Mouse (Mus musculus): ENCODE measurements at regions not wholly inside any gene's neighbourhood (a gene's known extent, or its start where the extent isn't known, plus 50 kb on each side); places are given as distances from the start of the nearest gene placed in this dataset.

- H3K27me3 ChIP-seq (replicated peaks; ENCODE audit: control insufficient read depth, insufficient read depth, low read length): no peaks in the 10 kb centered on the region
- no peak overlapping the region for H3K4me2 ChIP-seq (ENCODE audit: low read depth, low read length)
- H3K4me3 ChIP-seq (ENCODE audit: low read length): no peak overlapping the region
- no peak overlapping the region for H3K9ac ChIP-seq (ENCODE audit: low read depth, low read length)
- H3K27ac ChIP-seq (ENCODE audit: low read length): no peak overlapping the region
- no peaks in the 10 kb centered on the region for H3K9me3 ChIP-seq (ENCODE audit: control insufficient read depth, low read length)
- 31% methylated on average over 3 of the region's 3 CpGs for WGBS
- no peak for ATAC-seq
- H3K4me1 ChIP-seq (ENCODE audit: control insufficient read depth, insufficient read depth, low read length): no peaks in the 10 kb centered on the region
- H3K36me3 ChIP-seq (ENCODE audit: control insufficient read depth, insufficient read depth, low read length): no peaks in the 10 kb centered on the region
These were observed 54.6 kb upstream of the C1galt1 start for GRCm38 (mm10) chr6:7790040-7790439.

- Histone ChIP-seq H3K27ac (ENCODE audit: low read length) (peak overlapping the region; percentile 4; the same call in 1 of the 2 replicates), H3K9ac (ENCODE audit: low read depth, low read length) (no peak overlapping the region), H3K36me3 (ENCODE audit: control insufficient read depth, insufficient read depth, low read length) (no peaks in the 10 kb centered on the region), H3K4me2 (ENCODE audit: low read depth, low read length) (no peak overlapping the region), H3K4me1 (ENCODE audit: control insufficient read depth, insufficient read depth, low read length) (no peaks in the 10 kb centered on the region), H3K4me3 (ENCODE audit: low read length) (no peak overlapping the region), H3K9me3 (ENCODE audit: control insufficient read depth, low read length) (no peaks in the 10 kb centered on the region), H3K27me3 (replicated peaks; ENCODE audit: control insufficient read depth, insufficient read depth, low read length) (no peaks in the 10 kb centered on the region)
- no peak for ATAC-seq
- 43% methylated on average over 3 of the region's 3 CpGs for WGBS
These were observed 55.6 kb upstream of the C1galt1 start for GRCm38 (mm10) chr6:7789071-7789470.

- Histone ChIP-seq H3K36me3 (ENCODE audit: control insufficient read depth, insufficient read depth, low read length) (no peaks in the 10 kb centered on the region), H3K4me3 (ENCODE audit: low read length) (no peak overlapping the region), H3K27me3 (replicated peaks; ENCODE audit: control insufficient read depth, insufficient read depth, low read length) (no peaks in the 10 kb centered on the region), H3K9me3 (ENCODE audit: control insufficient read depth, low read length) (no peaks in the 10 kb centered on the region), H3K27ac (ENCODE audit: low read length) (no peak overlapping the region), H3K9ac (ENCODE audit: low read depth, low read length) (no peak overlapping the region), H3K4me2 (ENCODE audit: low read depth, low read length) (no peak overlapping the region), H3K4me1 (ENCODE audit: control insufficient read depth, insufficient read depth, low read length) (no peaks in the 10 kb centered on the region)
- ATAC-seq: no peak
- 35% methylated on average over 4 of the region's 4 CpGs for WGBS
These were observed 59.2 kb upstream of the C1galt1 start for GRCm38 (mm10) chr6:7785407-7785806.

DNA sequence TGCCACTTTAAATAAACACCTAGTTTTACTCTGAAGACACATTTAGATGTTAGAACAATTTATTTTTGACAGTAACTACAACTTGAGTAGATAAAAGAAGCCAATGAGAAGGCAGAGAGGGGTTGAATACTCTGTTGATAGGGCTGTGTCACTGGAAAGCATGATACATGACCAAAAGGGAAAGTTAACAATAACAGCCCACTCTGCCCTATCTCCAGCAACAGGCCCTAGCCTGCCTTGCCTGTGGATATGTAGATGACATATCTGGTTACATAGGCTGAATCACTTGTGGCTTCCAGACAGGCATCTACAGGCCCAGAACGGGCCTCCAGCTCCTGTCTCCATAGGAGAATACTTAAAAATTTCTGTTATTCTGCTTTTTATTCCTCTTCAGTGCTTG is 61.6 kb upstream of the C1galt1 start:
- no peaks in the 10 kb centered on the region for H3K27me3 ChIP-seq (replicated peaks; ENCODE audit: control insufficient read depth, insufficient read depth, low read length)
- WGBS: 70% methylated on average over 1 of the region's 1 CpGs
- no peaks in the 10 kb centered on the region for H3K9me3 ChIP-seq (ENCODE audit: control insufficient read depth, low read length)
- H3K4me1 ChIP-seq (ENCODE audit: control insufficient read depth, insufficient read depth, low read length): no peaks in the 10 kb centered on the region
- no peaks in the 10 kb centered on the region for H3K36me3 ChIP-seq (ENCODE audit: control insufficient read depth, insufficient read depth, low read length)
- H3K4me3 ChIP-seq (ENCODE audit: low read length): no peak overlapping the region
- ATAC-seq: no peak
- H3K27ac ChIP-seq (ENCODE audit: low read length): no peak overlapping the region
- no peak overlapping the region for H3K9ac ChIP-seq (ENCODE audit: low read depth, low read length)
- no peak overlapping the region for H3K4me2 ChIP-seq (ENCODE audit: low read depth, low read length)

DNA sequence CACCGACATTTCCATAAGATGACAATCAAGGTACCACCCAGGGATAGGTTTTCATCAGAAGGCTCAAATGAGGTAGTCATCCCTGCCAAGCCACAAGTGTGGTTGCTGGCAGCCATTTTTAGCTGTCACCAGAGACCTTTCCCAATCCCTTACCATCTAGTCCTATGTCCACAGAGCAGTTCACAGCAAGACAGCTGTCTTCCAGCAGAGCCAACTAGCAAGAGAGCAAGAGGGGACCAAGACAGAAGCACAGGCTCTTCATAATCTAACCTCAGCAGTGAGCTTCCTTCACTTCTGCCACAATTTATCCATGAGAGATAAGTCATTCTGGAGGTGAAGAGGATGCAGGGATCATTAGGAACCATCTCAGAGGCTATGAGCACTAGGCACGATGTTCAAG is 64.7 kb upstream of the C1galt1 start:
- ATAC-seq: no peak
- no peaks in the 10 kb centered on the region for H3K4me1 ChIP-seq (ENCODE audit: control insufficient read depth, insufficient read depth, low read length)
- H3K9me3 ChIP-seq (ENCODE audit: control insufficient read depth, low read length): no peaks in the 10 kb centered on the region
- no peaks in the 10 kb centered on the region for H3K27me3 ChIP-seq (replicated peaks; ENCODE audit: control insufficient read depth, insufficient read depth, low read length)
- H3K4me3 ChIP-seq (ENCODE audit: low read length): no peak overlapping the region
- no peak overlapping the region for H3K27ac ChIP-seq (ENCODE audit: low read length)
- no peaks in the 10 kb centered on the region for H3K36me3 ChIP-seq (ENCODE audit: control insufficient read depth, insufficient read depth, low read length)
- 91% methylated on average over 2 of the region's 2 CpGs for WGBS
- no peak overlapping the region for H3K4me2 ChIP-seq (ENCODE audit: low read depth, low read length)
- no peak overlapping the region for H3K9ac ChIP-seq (ENCODE audit: low read depth, low read length)

GRCm38 (mm10) chr6:7778642-7779404 is 65.8 kb upstream of the C1galt1 start:
- no peaks in the 10 kb centered on the region for H3K27me3 ChIP-seq (replicated peaks; ENCODE audit: control insufficient read depth, insufficient read depth, low read length)
- H3K27ac ChIP-seq (ENCODE audit: low read length): no peak overlapping the region
- ATAC-seq: no peak
- no peak overlapping the region for H3K4me2 ChIP-seq (ENCODE audit: low read depth, low read length)
- WGBS: 27% methylated on average over 7 of the region's 7 CpGs
- H3K4me1 ChIP-seq (ENCODE audit: control insufficient read depth, insufficient read depth, low read length): no peaks in the 10 kb centered on the region
- H3K9me3 ChIP-seq (ENCODE audit: control insufficient read depth, low read length): no peaks in the 10 kb centered on the region
- no peak overlapping the region for H3K9ac ChIP-seq (ENCODE audit: low read depth, low read length)
- no peaks in the 10 kb centered on the region for H3K36me3 ChIP-seq (ENCODE audit: control insufficient read depth, insufficient read depth, low read length)
- no peak overlapping the region for H3K4me3 ChIP-seq (ENCODE audit: low read length)

- Histone ChIP-seq H3K4me2 (ENCODE audit: low read depth, low read length) (no peak overlapping the region), H3K4me1 (ENCODE audit: control insufficient read depth, insufficient read depth, low read length) (no peaks in the 10 kb centered on the region), H3K4me3 (ENCODE audit: low read length) (no peak overlapping the region), H3K27ac (ENCODE audit: low read length) (no peak overlapping the region), H3K27me3 (replicated peaks; ENCODE audit: control insufficient read depth, insufficient read depth, low read length) (no peaks in the 10 kb centered on the region), H3K9ac (ENCODE audit: low read depth, low read length) (no peak overlapping the region), H3K36me3 (ENCODE audit: control insufficient read depth, insufficient read depth, low read length) (no peaks in the 10 kb centered on the region), H3K9me3 (ENCODE audit: control insufficient read depth, low read length) (no peaks in the 10 kb centered on the region)
- ATAC-seq: no peak
These were observed 75.4 kb upstream of the Asns start for GRCm38 (mm10) chr6:7768421-7768820.

GRCm38 (mm10) chr6:7767631-7768030 is 74.6 kb upstream of the Asns start:
- ATAC-seq: no peak
- WGBS: 69% methylated on average over 4 of the region's 4 CpGs
- Histone ChIP-seq H3K4me2 (ENCODE audit: low read depth, low read length) (no peak overlapping the region), H3K9me3 (ENCODE audit: control insufficient read depth, low read length) (no peaks in the 10 kb centered on the region), H3K27ac (ENCODE audit: low read length) (no peak overlapping the region), H3K27me3 (replicated peaks; ENCODE audit: control insufficient read depth, insufficient read depth, low read length) (no peaks in the 10 kb centered on the region), H3K4me1 (ENCODE audit: control insufficient read depth, insufficient read depth, low read length) (no peaks in the 10 kb centered on the region), H3K9ac (ENCODE audit: low read depth, low read length) (no peak overlapping the region), H3K4me3 (ENCODE audit: low read length) (no peak overlapping the region), H3K36me3 (ENCODE audit: control insufficient read depth, insufficient read depth, low read length) (no peaks in the 10 kb centered on the region)

DNA sequence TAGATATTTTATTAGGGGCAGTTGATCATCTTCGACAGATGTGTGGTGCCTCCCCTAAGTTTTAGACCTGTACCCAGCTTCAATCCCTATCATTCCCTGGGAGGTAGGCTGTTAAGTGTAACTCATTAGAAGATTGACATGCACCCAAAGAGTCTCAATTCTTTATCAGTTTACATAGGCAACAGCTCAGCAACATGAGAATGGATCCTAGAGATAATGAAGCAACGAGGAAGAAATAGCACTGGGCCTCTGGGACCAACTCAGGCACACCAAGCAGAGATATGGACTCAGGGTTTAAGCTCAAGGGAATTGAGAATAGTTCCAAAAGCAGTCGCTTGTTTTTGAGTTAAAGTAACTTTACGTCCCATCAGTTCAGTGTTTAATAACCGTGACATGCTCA is 66.3 kb upstream of the Asns start:
- H3K4me3 ChIP-seq (ENCODE audit: low read length): no peak overlapping the region

DNA sequence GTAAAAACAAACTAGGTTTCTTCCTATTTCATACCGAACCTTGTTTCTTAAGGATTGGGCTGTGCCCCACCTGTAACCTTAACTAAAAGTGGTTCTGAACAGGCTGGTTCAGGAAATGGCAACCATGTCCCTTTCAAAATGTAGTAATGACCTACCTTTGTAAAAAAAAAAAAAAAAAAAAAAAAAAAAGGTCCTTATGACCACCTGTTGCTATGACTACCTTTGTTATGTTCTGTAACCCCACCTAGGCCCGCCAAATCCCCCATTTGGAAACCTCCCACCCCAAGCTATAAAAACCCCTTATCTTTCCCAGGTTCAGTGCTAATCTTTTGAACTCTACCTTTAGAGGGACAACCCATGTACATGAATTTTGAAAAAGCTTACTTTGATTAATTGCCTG is 60.8 kb upstream of the Asns start:
- Histone ChIP-seq H3K27ac (ENCODE audit: low read length) (no peak overlapping the region), H3K27me3 (replicated peaks; ENCODE audit: control insufficient read depth, insufficient read depth, low read length) (no peaks in the 10 kb centered on the region), H3K9me3 (ENCODE audit: control insufficient read depth, low read length) (no peaks in the 10 kb centered on the region), H3K36me3 (ENCODE audit: control insufficient read depth, insufficient read depth, low read length) (no peaks in the 10 kb centered on the region), H3K4me3 (ENCODE audit: low read length) (no peak overlapping the region), H3K4me2 (ENCODE audit: low read depth, low read length) (no peak overlapping the region), H3K4me1 (ENCODE audit: control insufficient read depth, insufficient read depth, low read length) (no peaks in the 10 kb centered on the region), H3K9ac (ENCODE audit: low read depth, low read length) (no peak overlapping the region)
- WGBS: 70% methylated on average over 2 of the region's 2 CpGs
- no peak for ATAC-seq

More for the DNA sequence above, 66.3 kb upstream of the Asns start:
- 70% methylated on average over 5 of the region's 5 CpGs for WGBS
- H3K36me3 ChIP-seq (ENCODE audit: control insufficient read depth, insufficient read depth, low read length): no peaks in the 10 kb centered on the region
- H3K27me3 ChIP-seq (replicated peaks; ENCODE audit: control insufficient read depth, insufficient read depth, low read length): no peaks in the 10 kb centered on the region
- no peaks in the 10 kb centered on the region for H3K9me3 ChIP-seq (ENCODE audit: control insufficient read depth, low read length)
- H3K9ac ChIP-seq (ENCODE audit: low read depth, low read length): no peak overlapping the region
- no peak overlapping the region for H3K4me2 ChIP-seq (ENCODE audit: low read depth, low read length)
- H3K27ac ChIP-seq (ENCODE audit: low read length): no peak overlapping the region
- no peak for ATAC-seq
- no peaks in the 10 kb centered on the region for H3K4me1 ChIP-seq (ENCODE audit: control insufficient read depth, insufficient read depth, low read length)

All from intestine, embryonic 16.5 days (tissue).